Mouse (Mus musculus): ENCODE results near the gene Vmn2r49. TPM values are rescaled to one million over a fixed set of nuclear protein-coding genes. Genes with fewer than 3 reads are reported as not detected.
"Not testable (repeated sequence)": the region's sequence is repeated elsewhere in the genome, so short reads cannot be mapped to it uniquely, and the experiment has no call there.

Vmn2r49 gene
- not detected in 2 replicates for polyA plus RNA-seq (2014; fragmentation: Nextera tagmentation; extraction: Ambion mirVana)

DNA sequence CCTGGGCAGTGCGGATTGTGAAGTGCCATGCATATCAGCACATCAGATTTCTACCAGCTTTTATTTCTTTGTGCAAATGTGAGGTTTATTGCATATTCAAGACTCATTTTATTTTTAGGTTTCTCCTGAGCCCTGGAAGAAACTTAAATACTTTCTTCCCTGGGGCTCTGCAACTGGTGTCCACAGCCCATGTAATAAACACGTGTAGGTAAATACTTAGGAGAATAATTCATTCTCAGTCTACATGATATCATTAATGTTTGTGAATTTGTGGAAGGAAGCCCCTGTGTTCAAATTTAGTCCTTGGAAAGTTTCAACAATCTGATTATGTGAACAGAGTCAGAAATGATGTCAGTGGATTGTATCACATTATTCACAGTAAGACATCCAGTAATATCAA is at the start of gene Vmn2r49:
TSS of gene Vmn2r49 (minus strand) at position 101 of the 400 bp plus-strand sequence.
- not testable (repeated sequence) for ATAC-seq (ENCODE audit: insufficient read depth, low FRiP score, low TSS enrichment)

DNA sequence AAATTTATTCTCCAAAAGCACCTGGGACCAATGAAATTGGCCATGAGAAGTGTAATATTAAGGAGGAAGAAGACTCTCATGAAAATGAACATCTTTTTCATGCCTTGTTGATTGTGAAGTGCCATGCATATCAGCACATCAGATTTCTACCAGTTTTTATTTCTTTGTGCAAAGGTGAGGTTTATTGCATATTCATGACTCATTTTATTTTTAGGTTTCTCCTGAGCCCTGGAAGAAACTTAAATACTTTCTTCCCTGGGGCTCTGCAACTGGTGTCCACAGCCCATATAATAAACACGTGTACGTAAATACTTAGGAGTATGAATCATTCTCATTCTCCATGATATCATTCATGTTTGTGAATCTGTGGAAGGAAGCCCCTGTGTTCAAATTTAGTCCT is 38.6 kb downstream of the Vmn2r49 start, which contains the start of gene Vmn2r48:
TSS of gene Vmn2r48 (minus strand) at position 101 of the 400 bp plus-strand sequence.
- not testable (repeated sequence) for H3K4me1 ChIP-seq (ENCODE audit: control insufficient read depth, insufficient read depth, low read length); H3K4me2 ChIP-seq (ENCODE audit: low read depth); ATAC-seq (ENCODE audit: insufficient read depth, low FRiP score, low TSS enrichment); H3K27ac ChIP-seq (ENCODE audit: low read depth, low read length); H3K27me3 ChIP-seq (ENCODE audit: control insufficient read depth, insufficient read depth, low read length); DNase-seq (ENCODE audit: low spot score); H3K9me3 ChIP-seq (ENCODE audit: control insufficient read depth, low read length); H3K9ac ChIP-seq (ENCODE audit: low read length); H3K36me3 ChIP-seq (ENCODE audit: control insufficient read depth, insufficient read depth, low read length); H3K4me3 ChIP-seq (ENCODE audit: low read depth, low read length)
- WGBS, result 90% methylated on average over 2 of the region's 2 CpGs

More for the DNA sequence above, at the start of gene Vmn2r49:
- WGBS, result no CpG with 5 or more reads among the region's 2 CpGs
- not testable (repeated sequence) for H3K4me2 ChIP-seq (ENCODE audit: low read depth); H3K4me3 ChIP-seq (ENCODE audit: low read depth, low read length); DNase-seq (ENCODE audit: low spot score); H3K9me3 ChIP-seq (ENCODE audit: control insufficient read depth, low read length); H3K36me3 ChIP-seq (ENCODE audit: control insufficient read depth, insufficient read depth, low read length); H3K27me3 ChIP-seq (ENCODE audit: control insufficient read depth, insufficient read depth, low read length); H3K4me1 ChIP-seq (ENCODE audit: control insufficient read depth, insufficient read depth, low read length); H3K27ac ChIP-seq (ENCODE audit: low read depth, low read length); H3K9ac ChIP-seq (ENCODE audit: low read length)

Other genes with a start within 250 kb of the Vmn2r49 start
- gene Vmn2r46, start 221.7 kb downstream of the Vmn2r49 start, polyA plus RNA-seq (2014; fragmentation: Nextera tagmentation; extraction: Ambion mirVana), result not detected in 2 replicates
- not detected in 2 replicates for gene Vmn2r47, start 150.9 kb downstream of the Vmn2r49 start, polyA plus RNA-seq (2014; fragmentation: Nextera tagmentation; extraction: Ambion mirVana)
- not detected in 2 replicates for gene Vmn2r48, start 38.7 kb downstream of the Vmn2r49 start, polyA plus RNA-seq (2014; fragmentation: Nextera tagmentation; extraction: Ambion mirVana)
- gene Vmn2r50, start 61.0 kb upstream of the Vmn2r49 start, polyA plus RNA-seq (2014; fragmentation: Nextera tagmentation; extraction: Ambion mirVana), result not detected in 2 replicates
- gene Vmn2r51, start 113.5 kb upstream of the Vmn2r49 start, polyA plus RNA-seq (2014; fragmentation: Nextera tagmentation; extraction: Ambion mirVana), result not detected in 2 replicates
- gene Vmn2r52, start 184.3 kb upstream of the Vmn2r49 start, polyA plus RNA-seq (2014; fragmentation: Nextera tagmentation; extraction: Ambion mirVana), result not detected in 2 replicates